Mouse (Mus musculus): ENCODE measurements around the gene Igsf9b.

The Igsf9b gene

DNA sequence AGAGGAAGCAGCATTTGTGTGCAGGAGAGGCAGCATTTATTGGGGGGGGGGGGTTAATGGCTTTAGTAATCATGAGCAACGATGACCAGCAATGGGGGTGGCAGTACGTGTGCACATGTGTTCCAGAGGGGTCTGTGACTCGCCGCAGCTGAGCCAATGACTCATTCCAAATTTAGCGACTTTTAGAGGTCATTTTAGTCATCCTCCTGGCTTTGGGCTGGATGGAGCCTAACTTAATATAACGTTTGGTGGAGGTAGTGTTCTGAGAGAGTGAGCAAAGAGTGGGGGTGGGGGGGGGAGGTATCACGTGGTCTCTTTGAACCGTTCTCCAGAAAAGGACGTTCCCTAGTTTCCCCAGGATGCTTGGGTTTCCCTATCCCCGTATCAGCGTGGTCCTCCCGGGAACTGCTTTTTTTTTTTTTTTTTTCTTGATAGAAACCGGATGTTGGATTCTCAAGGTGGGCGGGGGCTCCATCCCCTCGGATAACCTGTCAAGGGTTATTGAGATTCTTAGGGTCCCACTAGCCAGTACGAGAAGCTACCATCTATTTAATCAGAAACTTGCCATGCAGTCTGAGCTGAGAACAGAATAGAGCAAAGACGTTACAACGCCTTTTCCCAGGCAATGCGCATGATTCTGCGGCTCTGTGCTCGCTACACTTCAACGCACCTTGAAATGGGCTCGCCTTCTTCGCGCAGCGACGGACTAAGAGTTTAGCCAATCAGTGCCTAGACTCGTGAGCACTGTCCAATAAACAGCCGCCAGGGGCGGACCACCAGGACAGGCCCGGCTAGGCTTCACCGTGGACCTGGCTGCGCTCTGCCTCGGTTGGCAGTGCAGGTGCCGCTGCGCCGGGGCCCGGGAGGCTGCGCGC lies at the start of gene Igsf9b:
Gene Igsf9b (plus strand): TSS at position 794 of the 875 bp plus-strand sequence.
- ChIA-PET POLR2A (interaction anchor here (0.7 to 2.1 kb wide), 10 partner anchors 9 to 604 kb away, joined by 3 to 12 read pairs (median 4); no protein-coding TSS in a partner anchor), CTCF (no interaction called here)

DNA sequence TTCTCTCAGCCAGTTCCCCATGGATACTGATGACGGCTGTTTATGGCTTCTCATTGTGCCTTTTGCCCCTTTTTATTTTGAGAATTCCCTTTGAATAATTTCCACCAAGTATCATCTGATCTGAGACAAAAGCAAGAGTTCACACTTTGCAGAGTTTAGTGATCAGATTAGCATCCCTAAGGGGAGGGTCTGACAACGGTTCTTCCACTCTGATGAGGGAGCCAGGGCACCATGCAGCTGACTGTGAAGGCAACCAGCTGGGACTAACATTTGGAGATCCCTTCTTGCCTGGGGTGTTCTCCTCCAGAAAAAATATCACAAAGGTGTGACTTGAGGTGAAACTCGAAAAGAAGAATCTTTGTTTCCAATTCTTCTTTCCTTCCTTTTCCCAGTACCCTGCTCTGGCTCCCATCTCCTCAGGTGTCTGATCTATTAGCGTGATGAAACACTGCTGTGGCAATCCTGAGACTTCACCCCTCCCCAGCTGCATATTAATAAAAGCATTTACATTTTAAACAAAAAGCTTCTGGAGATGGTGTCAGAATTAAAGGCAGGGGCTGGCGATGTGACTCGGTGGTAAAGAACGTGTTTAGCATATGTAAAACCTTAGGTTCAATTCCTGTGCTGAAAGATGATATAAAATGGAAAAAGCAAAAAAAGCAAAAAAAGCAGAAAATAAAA lies 46.8 kb upstream of the Igsf9b start:
- CTCF ChIA-PET: interaction anchor here (0.6 to 1.0 kb wide), 8 partner anchors 14 to 1011 kb away, joined by 3 to 4 read pairs (median 3); no protein-coding TSS in a partner anchor
- POLR2A ChIA-PET: no interaction called here

DNA sequence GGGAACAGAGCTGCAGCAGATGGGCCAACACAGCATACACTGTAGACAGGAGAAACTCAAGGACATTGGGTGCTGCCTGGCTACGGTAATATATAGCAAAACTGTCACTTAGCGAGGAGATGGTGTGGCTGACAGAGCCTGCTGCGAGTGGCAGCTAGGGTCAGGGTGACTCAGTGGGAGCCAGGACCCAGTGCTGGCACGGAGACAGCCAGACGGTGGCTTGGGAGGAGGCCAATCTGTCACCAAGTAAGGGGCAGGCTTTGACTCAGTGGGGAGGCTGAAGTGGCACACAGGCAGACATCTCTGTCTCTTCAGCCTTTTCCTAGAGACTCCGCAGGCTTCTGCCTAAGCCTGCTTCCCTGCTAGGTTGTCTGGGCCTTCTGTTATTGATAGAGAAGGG lies 42.5 kb upstream of the Igsf9b start:
- CTCF ChIA-PET: no interaction called here
- POLR2A ChIA-PET: no interaction called here

DNA sequence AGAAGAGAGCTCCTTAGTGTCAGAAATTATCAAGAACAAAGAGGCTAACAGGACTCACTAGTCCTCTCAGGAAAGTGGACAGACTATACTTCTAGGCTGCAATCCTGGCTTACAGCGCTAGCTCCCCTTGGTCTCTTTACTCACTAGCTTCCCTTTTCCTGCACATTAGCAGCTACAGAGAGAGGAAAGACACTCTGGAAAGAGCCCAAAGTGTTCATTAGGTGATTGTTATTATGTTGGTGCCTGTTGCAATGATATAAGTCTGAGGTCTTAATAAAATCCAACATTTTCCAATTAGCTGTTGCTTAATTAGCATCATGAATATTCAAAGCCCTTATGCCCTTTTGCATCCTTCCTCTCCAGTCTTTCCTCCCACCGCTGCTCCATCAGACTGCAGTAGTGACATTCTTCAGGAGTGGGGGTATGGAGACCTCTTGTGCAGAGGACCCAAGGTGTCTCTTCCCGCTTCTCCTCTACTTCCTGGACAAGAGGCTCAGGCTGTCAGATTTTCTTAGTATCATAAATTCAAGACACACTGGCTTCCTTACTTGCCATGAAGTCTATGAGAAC lies 38.5 kb upstream of the Igsf9b start:
- ChIA-PET POLR2A (no interaction called here), CTCF (no interaction called here)

DNA sequence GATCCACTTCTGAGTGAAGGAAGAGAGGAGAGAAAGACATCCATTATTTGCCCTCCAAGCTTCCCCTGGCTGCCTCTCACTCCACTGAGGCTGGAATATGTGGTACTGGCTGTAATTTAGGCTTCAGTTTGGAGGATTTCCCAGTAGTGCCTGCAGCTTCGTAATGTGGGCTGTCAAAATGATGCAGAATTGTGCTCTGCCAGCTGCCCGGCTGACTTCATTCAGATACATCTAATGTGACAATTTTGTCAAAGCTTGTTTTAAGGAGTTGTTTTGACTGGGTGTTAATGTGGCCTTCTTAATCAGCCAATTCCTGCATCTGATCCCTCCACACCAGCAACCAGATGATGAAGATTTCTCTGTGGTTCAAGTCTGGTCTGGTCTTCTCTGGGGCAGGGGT lies 37.1 kb upstream of the Igsf9b start:
- ChIA-PET POLR2A (no interaction called here), CTCF (interaction anchor here in 2 of 4 experiments (1.2 to 1.7 kb wide), 2 partner anchors 26 to 27 kb away, joined by 4 to 6 read pairs; no protein-coding TSS in a partner anchor)

DNA sequence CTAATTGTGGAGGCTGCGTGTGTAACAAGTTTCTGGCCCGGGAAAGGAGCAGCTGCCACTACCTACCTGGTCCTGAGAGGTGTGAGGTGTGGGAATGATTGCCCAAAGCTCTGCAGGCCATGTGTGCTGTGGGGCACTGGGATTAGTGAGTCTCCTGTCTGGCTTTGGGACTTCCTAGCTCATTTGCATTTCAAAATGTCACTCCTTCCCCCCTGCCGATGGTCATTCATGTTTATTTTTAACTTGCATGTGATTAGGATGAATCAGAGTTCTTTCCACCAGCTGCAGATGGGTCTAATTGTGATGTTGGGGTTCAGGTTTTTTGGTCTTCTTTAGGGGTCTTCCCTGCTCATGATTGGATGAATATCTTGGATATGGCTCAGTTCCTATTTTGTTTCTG lies 34.0 kb upstream of the Igsf9b start:
- ChIA-PET POLR2A (no interaction called here), CTCF (interaction anchor here in 1 of 4 experiments (1.2 kb wide), 1 partner anchor 23 kb away, joined by 3 read pairs; no protein-coding TSS in a partner anchor)

DNA sequence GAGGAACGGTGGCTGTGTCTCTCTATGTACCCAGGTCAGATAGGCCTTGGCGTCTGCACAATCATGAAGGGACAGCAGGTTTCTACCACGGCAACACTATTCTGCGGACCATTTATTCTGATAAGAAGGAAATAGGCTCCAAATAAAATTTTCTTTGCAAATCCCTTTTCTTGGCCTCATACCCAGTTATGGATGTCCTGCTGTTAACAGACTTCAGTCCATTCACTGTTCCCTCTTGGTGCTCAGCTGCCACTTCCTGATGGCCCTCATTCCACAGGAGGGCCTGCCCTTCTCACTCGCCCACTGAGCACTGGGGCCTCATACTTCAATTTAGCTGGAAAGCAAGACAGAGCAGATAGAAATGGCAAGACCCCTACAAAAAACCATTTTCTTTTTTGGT lies 31.1 kb upstream of the Igsf9b start:
- CTCF ChIA-PET: interaction anchor here in 1 of 4 experiments (0.6 kb wide), 1 partner anchor 304 kb away, joined by 3 read pairs; no protein-coding TSS in a partner anchor
- POLR2A ChIA-PET: no interaction called here

DNA sequence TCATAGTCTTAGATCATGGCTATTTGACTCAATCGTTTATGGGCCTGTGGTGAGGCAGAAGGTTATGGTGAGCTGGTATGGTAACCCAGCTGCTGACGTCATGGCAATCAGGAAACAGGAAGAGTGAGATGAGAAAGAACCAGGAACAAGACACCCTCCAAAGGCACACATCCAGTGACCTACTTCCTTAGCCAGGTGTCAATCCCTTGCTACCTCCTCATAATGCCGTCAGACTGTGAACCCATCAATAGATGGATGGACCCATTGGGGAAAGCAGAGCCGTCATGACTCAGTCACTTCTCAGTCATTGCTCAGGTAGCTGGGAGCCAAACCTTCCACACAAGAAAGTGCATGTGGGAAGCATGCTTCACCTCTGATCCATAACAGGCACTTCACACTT lies 30.5 kb upstream of the Igsf9b start:
- ChIA-PET POLR2A (no interaction called here), CTCF (interaction anchor here in 1 of 4 experiments (0.6 kb wide), 1 partner anchor 305 kb away, joined by 3 read pairs; no protein-coding TSS in a partner anchor)

DNA sequence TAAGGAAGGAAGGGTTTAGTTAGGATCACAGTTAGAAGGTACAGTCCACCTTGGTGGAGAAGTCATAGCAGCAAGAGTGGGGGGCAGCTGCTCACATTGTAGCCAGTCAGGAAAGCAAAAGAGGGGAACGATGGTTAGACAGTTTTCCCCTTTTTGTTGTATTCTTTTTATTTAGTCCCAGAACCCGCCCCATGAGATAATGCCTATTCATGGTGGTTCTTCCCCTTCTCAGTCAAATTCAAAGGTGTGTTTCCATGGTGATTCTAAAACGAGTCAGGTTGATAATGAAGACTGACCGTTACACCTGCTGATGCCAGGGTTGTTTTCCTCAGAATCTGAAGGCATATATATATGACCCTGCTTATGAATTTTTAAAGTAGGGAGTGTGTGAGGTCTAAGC lies 29.7 kb upstream of the Igsf9b start:
- ChIA-PET CTCF (no interaction called here), POLR2A (interaction anchor here in 2 of 4 experiments (0.6 to 1.3 kb wide), 2 partner anchors 15 to 158 kb away, joined by 4 to 6 read pairs; no protein-coding TSS in a partner anchor)

DNA sequence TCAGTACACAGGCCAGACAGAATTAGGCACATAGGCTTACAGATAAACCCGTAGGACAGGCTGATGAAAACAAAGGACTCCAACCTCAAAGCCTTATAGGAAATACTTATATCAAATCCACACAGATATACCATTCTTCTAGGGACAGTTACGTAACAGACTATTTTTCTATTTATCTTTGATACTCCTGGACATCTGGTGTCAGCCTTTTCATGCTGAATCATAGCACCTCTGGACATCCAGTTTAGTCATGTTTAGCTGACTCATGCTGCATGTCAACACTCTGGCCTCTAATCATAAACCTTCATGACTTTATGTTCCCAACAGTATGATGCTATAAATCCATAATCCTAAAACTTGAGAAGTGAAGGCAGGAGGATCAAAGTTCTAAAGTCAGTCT lies 29.1 kb upstream of the Igsf9b start:
- CTCF ChIA-PET: no interaction called here
- POLR2A ChIA-PET: interaction anchor here in 2 of 4 experiments (0.6 to 1.3 kb wide), 2 partner anchors 14 to 159 kb away, joined by 4 to 6 read pairs; no protein-coding TSS in a partner anchor

DNA sequence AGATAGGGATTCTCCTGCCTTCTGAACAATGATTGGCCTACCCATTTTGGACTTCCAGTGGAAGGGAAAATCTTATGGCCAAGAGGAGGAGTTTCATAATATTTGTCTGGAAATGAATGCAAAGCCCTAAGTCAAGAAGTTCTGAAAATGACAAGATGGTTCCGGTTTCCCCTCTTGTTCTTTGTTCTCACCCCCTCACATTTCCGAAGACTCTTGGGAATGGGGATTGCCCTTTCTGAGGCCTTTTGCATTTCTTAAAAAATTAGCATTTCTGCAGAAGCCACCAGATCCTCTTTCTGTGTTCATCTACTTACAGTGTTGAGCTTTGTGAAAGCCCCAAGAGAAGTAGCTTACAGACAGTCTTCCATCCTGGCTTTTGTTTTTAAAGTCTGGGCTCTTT lies 27.1 kb upstream of the Igsf9b start:
- CTCF ChIA-PET: interaction anchor here in 1 of 4 experiments (1.3 kb wide), 1 partner anchor 81 kb away, joined by 3 read pairs; no protein-coding TSS in a partner anchor
- POLR2A ChIA-PET: no interaction called here

DNA sequence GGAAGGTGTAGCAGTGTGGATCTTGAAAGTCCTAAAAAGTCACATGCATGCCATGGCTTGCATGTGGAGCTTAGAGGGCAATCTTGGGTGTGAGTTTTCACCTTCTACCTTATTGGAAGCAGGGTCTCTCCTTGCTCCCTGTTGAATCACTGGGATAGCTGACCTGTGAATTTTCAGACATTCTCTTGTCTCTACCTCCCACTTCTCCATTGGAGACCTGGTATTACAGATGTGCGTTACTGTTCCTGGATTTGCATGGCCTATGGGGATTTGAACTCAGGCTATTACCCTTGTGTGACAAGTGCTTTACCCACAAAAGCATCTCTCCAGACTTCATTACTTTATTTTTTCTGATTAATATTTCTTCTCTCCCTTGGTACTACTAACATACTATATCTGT lies 26.1 kb upstream of the Igsf9b start:
- CTCF ChIA-PET: no interaction called here
- POLR2A ChIA-PET: no interaction called here

DNA sequence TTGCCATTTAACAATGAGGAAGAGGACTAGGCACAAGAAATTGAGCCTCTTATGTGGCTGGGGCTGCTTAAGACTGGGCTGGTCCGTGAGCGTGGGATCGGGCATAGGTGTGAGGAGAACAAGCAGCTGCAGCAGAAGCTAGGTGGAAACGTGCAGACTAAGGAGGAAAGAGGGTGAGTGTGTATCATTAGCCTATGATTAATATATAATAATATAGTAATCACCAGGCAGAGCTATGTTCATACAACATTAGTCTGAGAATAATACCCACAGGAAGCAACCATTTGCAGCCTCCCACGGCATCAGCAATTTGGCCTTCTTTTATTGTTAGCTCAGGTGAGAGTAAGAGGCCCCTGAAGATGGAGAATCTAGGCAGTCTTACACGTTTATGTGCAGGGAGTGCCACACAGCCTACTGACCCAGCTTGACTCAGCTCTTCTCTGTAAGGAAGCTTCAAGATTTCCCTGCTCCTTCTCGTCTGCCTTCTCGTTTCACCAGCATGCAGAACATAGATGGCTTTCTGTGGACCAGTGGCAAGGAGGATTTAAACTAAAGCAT lies 22.6 kb upstream of the Igsf9b start:
- ChIA-PET CTCF (interaction anchor here in 1 of 4 experiments (2.0 kb wide), 1 partner anchor 11 kb away, joined by 5 read pairs; no protein-coding TSS in a partner anchor), POLR2A (interaction anchor here in 1 of 4 experiments (1.1 kb wide), 1 partner anchor 8 kb away, joined by 3 read pairs; no protein-coding TSS in a partner anchor)

DNA sequence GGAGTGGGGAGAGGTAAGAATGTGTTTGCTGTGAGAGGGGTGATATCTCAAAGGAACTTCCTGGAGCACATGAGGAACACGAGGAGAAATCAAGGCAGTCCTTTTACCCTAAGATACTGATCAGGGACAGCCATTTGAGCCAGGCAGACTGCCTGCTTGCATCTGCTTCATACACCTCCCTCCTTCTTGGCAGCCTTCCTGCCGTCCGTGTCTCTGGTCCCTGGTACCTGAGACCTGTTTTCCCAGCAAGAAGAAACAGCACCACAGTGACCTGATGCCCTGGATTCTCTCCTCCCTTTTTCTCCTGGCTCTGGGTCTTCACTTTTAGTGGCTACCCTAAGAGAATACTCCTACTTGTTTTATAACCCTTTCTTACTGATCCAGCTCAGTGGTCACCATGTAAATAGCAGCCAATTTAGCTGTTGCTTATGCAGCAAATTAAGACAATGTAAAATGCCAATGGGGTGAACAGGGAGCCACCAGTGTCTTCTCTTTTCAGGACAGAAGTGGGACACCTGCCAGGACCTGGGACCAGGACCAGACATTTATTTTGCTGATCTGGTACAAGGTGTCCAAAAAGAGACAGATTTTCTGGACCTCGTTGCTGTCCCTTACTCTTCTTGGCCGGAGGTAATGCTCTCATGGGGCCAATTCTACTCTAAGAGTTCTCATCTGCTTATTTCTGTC lies 21.5 kb upstream of the Igsf9b start:
- CTCF ChIA-PET: interaction anchor here in 1 of 4 experiments (0.9 kb wide), 1 partner anchor 10 kb away, joined by 3 read pairs; no protein-coding TSS in a partner anchor
- POLR2A ChIA-PET: no interaction called here

DNA sequence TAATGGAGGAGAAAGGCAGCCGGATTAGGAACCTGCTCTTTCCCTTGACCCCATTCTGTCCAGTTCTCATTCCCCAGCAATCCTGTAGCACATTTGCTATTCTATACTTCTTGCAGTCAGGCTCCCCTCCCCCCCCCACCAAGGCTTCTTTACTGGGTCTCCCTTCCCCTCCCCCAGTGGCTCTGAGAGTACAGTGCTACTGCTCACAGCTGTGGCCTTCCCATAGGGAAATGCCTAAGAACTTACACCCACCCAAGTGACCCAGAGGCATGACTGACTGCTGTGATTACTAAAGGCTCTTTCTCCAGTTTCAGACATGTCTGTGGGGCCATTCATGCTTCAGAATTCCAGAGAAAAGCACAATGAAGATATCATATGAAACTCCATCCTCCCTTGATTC lies 20.0 kb upstream of the Igsf9b start:
- CTCF ChIA-PET: interaction anchor here in 2 of 4 experiments (0.9 kb wide), 2 partner anchors 8 to 9 kb away, joined by 3 to 5 read pairs; no protein-coding TSS in a partner anchor

DNA sequence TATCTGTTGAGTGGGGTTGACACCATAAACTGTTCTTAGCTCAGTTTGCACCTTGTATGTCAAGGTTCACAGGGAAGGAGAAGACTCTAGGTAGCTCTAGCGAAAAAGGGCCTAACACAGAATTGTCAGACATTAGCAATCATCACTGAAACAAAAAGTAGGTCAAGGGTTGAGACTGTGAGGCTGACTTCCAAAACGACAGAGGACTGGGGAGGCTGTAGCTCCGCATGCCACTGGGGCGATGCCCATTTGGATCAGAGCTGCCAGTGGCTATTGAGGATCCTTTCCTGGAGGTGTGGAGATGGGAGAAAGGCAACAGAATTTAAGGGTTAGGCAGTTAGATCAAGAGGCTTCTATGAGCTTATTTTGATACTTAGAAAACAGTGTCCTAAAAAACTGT lies 18.0 kb upstream of the Igsf9b start:
- CTCF ChIA-PET: no interaction called here
- POLR2A ChIA-PET: interaction anchor here in 1 of 4 experiments (1.6 to 1.9 kb wide), 2 partner anchors 17 to 89 kb away, joined by 3 to 4 read pairs; no protein-coding TSS in a partner anchor

More for the DNA sequence above, 20.0 kb upstream of the Igsf9b start:
- POLR2A ChIA-PET: interaction anchor here in 1 of 4 experiments (0.8 kb wide), 1 partner anchor 15 kb away, joined by 5 read pairs; no protein-coding TSS in a partner anchor

DNA sequence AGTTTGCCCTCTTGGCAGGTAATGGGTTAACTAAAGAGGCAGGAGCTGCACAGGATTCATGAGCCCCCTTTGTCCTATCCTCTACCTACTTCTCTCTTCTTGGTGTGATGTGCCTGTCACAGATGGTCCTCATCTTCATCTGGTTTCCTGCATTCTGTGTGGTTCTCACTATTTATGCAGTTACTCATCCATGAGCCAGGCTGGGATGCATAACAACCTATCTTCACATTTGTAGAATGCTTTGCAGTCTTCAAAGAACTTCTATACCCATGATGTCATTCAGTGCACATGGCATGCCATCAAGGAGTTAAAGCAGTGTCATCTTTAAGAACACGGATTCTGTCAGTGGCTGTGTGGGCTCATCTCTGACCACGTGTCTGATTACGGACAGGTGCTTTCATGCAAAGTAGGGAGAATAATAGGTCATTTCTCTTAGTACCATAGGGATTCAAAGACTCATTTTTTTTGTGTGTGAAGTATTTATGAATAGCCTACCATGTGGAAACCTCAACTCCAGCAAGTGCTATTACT lies 13.2 kb upstream of the Igsf9b start:
- POLR2A ChIA-PET: interaction anchor here in 1 of 4 experiments (0.6 kb wide), 1 partner anchor 1065 kb away, joined by 5 read pairs; no protein-coding TSS in a partner anchor
- CTCF ChIA-PET: no interaction called here

DNA sequence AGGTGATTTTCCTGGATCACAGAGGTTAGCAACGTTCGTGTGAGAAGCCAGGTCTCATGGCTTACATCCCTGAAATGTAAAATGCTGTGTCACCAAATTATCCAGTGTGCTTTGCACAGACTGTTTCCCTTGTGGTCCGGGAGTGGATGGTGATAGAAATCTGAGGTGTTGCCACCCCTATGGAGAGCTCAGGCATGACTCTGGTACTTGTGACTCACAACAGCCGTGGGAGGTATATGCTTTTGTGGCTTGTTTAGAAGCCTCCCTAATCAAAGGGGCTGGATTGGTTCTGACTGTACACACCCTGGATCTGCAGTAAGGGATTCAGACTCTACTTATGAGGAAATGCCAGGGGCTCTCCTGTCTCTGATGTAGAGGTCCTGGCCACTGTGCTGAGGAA lies 12.7 kb upstream of the Igsf9b start:
- CTCF ChIA-PET: interaction anchor here in 3 of 4 experiments (1.5 to 1.7 kb wide), 4 partner anchors 14 to 57 kb away, joined by 4 to 8 read pairs (median 5); no protein-coding TSS in a partner anchor
- POLR2A ChIA-PET: interaction anchor here in 1 of 4 experiments (0.6 kb wide), 1 partner anchor 1066 kb away, joined by 5 read pairs; no protein-coding TSS in a partner anchor

All from embryonic stem cell, embryonic (primary cell).